Mouse (Mus musculus) activated CD4-positive, CD25-positive, alpha-beta regulatory T cell, adult 4 months (primary cell): ENCODE measurements around the gene Erv3. TPM values are rescaled to one million over a fixed set of nuclear protein-coding genes. Genes with fewer than 3 reads are reported as not detected.

Experiments
- ATAC-seq: one replicate; pipeline ENCODE4 v1.8.0; 2017
- polyA plus RNA-seq, 2 experiments: library from polyadenylated mRNA; unstranded; fragments of 100-300 nt; shearing (Covaris generic); gene quantifications; one replicate each; pipeline ENCODE4 v1.2.1; 2017

Gene Erv3
- not detected for polyA plus RNA-seq

DNA sequence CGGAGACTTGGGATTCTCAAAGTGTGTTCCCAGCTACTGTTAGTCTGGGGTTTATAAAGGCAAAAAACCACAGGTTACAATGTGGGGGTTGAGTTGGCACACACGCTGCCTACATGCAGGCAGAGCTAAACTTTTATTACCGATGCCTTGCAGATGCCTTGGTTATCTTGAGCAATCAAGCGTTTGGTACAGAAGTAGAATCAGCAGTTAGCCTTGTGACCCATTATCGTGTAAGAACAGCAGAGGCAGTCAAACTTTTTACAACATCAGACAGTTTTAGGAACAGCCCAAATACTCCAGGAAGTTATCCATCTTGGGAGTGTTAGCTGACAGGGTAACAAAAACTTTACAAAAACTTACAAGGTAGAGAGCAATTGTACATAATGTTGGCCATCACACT is at the start of gene Erv3:
Gene Erv3 (minus strand): TSS at position 27 of the 400 bp plus-strand sequence.
- no peak for ATAC-seq

DNA sequence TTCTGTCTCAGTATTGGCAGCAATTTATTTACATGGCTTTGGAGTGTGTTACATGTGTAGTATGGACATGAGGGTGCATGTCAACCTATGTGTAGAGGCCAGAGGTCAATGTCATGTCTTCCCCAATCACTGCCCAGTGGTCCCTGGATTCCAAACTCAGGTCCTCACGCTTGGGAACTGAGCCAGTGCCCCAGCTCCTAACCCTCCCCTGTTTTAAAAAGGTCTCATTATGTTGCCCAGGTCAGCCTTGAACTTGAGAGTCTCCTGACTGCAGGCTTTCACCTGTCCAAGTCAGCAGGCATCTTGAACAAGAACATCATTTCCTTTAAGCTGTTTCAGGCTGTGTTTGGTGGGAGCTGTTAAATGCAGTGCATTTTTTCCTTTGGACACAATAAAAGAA is 49.4 kb upstream of the Erv3 start:
- ATAC-seq: no peak

- no peak for ATAC-seq
These were observed 48.9 kb upstream of the Erv3 start for GRCm38 (mm10) chr2:131908351-131908861.

DNA sequence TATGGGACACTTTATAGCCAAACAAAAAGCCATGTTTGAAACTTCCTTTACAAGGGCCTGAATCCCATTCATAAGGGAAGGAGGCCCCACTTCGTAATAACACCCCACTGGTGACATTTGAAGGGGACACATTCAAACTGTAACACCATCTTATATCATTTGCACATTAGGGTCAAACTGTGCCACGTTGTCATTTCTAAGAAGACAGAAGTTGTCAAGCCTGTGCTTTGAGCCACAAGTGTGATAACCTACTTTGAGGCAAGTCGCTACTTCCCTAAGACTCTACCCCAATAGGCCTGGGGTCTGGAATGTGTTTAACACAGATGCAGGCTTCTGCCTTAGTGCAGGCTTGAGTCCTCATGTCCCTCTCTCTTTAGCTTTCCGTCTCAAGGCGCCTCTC is 47.8 kb upstream of the Erv3 start:
- ATAC-seq: no peak

DNA sequence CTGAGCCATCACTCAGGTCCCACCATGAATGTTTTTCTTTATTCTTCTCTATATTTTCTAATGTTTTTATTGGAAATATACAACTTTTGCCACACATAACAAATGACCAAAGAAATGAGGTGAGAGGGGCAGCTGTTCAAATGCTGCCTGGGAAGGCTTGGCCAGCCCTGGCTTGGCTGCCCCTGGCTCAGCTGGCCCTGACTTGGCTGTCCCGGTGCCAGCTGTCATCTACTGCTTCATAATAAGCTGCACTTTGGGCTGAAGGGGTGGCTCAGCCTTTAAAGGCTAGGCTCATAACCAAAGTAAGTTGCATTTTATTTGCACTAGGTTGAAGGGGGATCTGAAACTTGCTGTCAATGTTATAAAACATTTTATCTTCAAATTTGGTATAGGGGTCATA is 47.3 kb upstream of the Erv3 start:
- no peak for ATAC-seq

GRCm38 (mm10) chr2:131906266-131906665 is 46.7 kb upstream of the Erv3 start:
- ATAC-seq: no peak

GRCm38 (mm10) chr2:131905776-131906175 is 46.2 kb upstream of the Erv3 start:
- ATAC-seq: no peak

DNA sequence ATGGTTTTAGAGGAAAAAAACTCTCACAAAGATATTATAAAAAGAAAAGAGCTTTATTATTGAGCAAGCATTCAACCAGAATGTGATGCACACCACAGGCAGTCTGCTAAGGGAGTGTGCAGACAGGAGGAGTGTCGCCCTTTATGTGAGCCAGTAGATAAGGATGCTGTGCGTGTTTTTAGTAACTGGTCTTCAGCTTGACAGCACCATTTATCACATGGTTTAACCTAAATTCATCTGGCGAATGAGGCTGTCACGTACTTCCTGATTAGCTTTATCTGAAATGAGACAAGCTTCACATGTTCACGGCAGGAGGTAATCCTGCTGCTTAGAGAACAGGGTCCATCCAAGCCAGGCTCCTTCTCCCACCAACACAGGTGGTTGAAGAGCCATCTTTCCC is 45.5 kb upstream of the Erv3 start:
- no peak for ATAC-seq

DNA sequence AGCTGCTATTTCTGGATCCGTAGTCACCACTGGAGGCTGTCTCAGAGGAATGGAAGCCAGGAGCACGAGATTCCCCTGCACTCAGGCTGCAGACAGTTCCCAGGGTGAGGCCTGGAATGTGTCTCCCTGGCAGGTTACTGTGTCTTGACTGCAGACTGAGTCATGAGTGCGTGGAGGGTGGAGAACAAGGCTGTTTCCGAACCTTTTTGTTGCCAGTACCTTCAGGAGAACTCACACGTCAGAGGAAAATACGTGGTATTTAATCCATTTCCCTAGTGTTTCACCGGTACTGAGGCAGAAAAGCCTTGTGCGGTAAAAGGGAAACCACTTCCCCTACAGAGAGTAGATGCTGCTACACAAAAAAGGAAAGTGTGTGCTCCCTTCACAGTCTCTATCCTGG is 43.3 kb upstream of the Erv3 start:
- peak; percentile 81 for ATAC-seq

DNA sequence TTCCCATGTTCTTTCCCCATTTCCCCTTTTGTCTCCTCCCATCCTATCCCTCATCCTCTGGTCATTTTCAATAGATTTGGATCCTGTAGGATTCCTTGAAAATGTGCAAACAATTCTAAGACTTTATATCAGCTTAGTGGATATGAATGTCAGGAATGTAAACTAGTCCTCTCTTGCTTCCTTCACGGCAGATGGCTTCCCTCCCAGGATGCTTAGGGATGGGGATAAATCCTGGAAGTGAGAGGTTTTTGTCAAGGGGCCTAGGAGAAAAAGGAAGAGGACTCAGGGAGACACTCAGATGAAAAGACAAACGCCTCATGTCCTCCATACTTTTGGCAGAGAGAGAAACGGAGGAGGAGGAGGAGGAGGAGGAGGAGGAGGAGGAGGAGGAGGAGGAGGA is 42.9 kb upstream of the Erv3 start:
- ATAC-seq: no peak

GRCm38 (mm10) chr2:131897336-131898109 is 38.0 kb upstream of the Erv3 start:
- no peak for ATAC-seq

- no peak for ATAC-seq
These were observed 36.5 kb upstream of the Erv3 start for GRCm38 (mm10) chr2:131896011-131896410.

GRCm38 (mm10) chr2:131895106-131895505 is 35.6 kb upstream of the Erv3 start:
- ATAC-seq: no peak

GRCm38 (mm10) chr2:131892534-131892933 is 33.0 kb upstream of the Erv3 start:
- peak; percentile 23 for ATAC-seq

DNA sequence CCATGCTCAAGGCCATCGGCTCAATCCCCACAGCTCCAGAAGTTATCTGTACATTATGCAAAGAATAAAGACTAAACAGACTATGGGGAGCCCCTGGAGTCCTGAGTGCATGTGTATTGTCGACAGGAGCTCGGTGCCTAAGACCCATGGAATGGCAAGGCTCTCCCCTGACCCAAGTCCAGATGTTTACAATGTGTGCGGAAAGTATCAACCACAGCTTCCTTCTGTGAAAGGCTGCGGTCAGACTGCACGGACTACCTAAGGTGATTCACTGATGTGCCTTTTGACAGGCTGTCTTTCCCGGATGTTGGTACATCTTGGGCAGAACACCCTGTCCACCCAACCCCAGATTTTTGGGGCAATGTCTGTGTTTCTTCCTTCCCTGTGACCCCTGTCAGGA is 28.7 kb upstream of the Erv3 start:
- ATAC-seq: no peak

GRCm38 (mm10) chr2:131886503-131887160 is 27.1 kb upstream of the Erv3 start:
- peak; percentile 38 for ATAC-seq

GRCm38 (mm10) chr2:131883136-131883535 is 23.6 kb upstream of the Erv3 start:
- no peak for ATAC-seq

DNA sequence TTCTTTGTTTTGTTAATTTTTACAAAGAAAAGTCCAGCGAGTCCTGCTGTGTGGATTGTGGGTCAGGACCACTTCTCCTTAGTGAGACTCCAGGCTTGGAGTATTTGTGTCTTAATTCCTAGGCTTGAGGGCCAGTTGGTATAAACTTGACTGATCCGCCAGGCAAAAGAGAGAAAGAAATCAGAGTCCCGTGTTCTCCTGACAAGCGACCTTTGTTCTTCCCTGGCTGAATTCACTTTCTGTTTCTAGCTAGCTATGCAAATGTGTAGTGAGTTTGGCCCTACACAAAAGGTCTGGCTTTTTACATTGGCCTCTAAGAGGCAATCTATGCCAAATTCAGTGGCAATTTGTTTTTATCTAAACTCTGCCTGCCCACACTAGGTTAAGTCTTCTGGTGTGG is 22.2 kb upstream of the Erv3 start:
- no peak for ATAC-seq

GRCm38 (mm10) chr2:131876551-131877265 is 17.2 kb upstream of the Erv3 start:
- ATAC-seq: no peak

DNA sequence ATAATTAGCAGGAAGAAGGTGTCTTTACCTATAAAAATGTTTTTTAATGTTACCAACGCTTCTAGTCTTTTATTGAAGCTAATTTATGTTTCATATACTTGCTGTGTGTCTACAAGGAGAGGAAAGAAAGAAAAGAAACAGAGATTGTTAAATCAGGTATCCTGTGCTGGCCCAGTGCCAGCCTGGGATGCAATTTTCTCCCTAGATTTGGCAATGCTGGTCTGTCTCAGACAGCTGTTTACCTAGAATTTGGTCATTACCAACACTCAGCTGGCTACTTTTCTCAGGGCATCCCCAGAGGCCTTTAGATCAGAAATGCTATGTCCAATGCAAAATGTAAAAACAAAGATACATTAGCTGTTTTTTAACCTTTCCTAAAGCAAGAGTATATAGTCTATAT is 13.8 kb upstream of the Erv3 start:
- no peak for ATAC-seq

DNA sequence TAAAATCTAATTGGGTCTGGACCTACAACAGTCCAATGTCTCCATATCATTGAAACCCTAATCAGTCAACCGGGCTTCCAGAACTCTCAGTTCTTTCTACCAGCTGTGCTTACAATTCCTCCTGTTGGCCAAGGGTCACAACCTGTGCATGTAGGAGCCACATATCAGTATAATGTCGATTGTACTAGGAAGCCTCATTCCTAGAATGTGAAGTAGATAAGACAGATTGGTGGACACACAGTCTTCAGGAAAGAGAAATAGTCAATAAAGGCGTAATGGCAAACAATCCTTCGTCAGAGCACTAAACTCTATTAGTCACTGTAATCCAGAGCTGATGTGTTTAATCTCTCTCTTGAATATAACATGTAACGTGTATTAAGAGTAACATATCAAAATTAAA is 9.4 kb upstream of the Erv3 start:
- no peak for ATAC-seq

DNA sequence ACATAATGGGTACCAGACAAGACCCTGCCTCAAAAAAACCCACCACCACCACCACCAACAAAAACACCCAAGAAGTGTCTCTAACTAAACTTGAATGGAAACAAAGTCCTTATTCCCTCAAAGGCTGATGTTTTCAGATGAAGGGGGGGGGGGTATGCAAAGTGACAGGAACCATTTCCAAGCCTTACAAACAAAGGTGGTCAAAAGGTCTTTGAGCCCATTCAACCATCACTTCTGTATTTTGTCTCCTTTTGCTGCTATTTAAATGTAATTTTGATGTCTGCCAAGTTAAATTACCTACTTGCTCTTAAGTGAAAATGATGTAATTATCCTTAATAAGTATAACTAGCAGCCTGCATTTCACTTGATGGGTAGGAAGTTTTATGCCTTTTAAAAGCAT is 7.1 kb upstream of the Erv3 start:
- ATAC-seq: no peak

DNA sequence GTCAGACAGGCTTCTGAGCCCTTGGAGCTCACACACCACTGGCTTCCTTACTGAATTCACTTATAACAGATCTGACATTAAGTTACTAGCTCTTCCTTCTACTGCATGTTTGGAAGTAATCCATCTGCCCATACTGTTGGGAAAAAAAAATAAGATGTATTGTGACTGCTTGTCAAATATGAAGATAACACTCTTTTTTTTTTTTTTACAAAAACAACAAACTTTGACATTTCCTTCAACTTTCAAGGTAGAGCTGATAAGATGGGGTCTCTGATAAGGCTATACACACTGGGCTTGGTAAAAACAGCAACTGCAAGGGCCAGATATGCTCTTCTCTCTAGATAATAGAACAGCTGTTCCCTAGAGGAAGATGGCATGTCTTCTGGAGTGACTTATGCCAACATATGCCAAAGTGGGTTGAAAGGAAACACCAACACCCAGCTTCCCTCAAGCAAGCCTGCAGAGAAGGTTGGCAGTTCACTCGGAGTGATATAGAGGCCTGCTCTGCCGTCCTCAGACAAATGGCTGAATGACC is 4.8 kb upstream of the Erv3 start:
- no peak for ATAC-seq
